8 mouse cellular contexts compared by ENCODE assay signal in the genomic region with DNA sequence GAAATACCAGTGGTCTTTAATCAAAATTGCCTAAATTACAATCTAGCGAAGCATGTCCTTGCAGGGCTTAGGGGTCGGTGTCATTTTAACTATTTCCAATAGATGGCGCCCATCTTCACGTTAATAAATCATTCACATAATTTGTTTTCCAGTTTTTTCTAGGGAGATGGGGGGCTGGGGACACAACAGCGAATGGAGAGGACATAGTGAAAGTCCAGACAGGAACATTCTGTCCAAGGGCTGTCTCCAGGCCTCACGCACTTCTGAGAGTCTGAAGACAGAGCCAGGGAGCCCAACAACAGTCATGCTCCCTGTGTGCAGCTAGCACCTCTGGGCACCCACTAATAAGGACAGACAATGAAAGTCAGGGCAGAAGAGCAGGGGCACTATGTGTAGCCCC. TPM values are rescaled to one million over a fixed set of nuclear protein-coding genes. Genes with fewer than 3 reads are reported as not detected.
DNase-seq lines count a peak whose midpoint lies in the region; ATAC-seq lines count a peak whose summit lies in the region.

No protein-coding gene starts in this region.

- 0 out of 2 replicates have a peak, but pooled peaks have one; percentile 14 for ATAC-seq in megakaryocyte progenitor cell, adult 5-6 weeks (replicated peaks; ENCODE audit: poor library complexity)
- ATAC-seq in granulocyte monocyte progenitor cell, adult 5-6 weeks (replicated peaks; ENCODE audit: poor library complexity, severe bottlenecking) = no peak

- DNase-seq in right cerebral cortex, adult 2 months (ENCODE audit: low spot score in 2 of 2) = peak; percentile 30 to 40
- no peak for DNase-seq in right cerebral cortex, postnatal 4 days
- DNase-seq in c-Kit-positive CD71-negative TER-119-negative erythroid progenitor cells, embryonic 14.5 days (ENCODE audit: low read depth) = peak; percentile 45
- peak; percentile 32 for DNase-seq in gastrocnemius, postnatal 25 days
- DNase-seq in kidney, postnatal 36 days = peak; percentile 64 to 79
- DNase-seq in adrenal gland, postnatal 25 days = no peak

RNA-seq across cellular contexts. Expression of gene Gab2, which starts 2.2 kb away (rescaled TPM):
- 1 to 10 TPM; 6.5 to 7.5 TPM for total RNA-seq in gastrocnemius, postnatal 25 days (2021)
- 12.7 and 15.7 TPM in 2 replicates for total RNA-seq in megakaryocyte progenitor cell, adult 5-6 weeks (2015)
- total RNA-seq in megakaryocyte progenitor cell, adult 5-6 weeks (2017) = 12.0 and 12.2 TPM in 2 replicates
- 14.1 and 18.9 TPM in 2 replicates for total RNA-seq in granulocyte monocyte progenitor cell, adult 5-6 weeks (2014; fragmentation: Nextera tagmentation)
- 14.3 and 16.4 TPM in 2 replicates for total RNA-seq in granulocyte monocyte progenitor cell, adult 5-6 weeks (2017)
- 18.0 and 18.7 TPM in 2 replicates for total RNA-seq in adrenal gland, postnatal 25 days (2021)

Comparison
In these comparisons a context has a peak if more than half of its experiments do, and no peak if none do; other contexts are left out.
1. DNase-seq: peak in right cerebral cortex, adult 2 months (2 of 2), c-Kit-positive CD71-negative TER-119-negative erythroid progenitor cells, embryonic 14.5 days (single experiment), gastrocnemius, postnatal 25 days (single experiment) and kidney, postnatal 36 days (2 of 2); none in right cerebral cortex, postnatal 4 days (single experiment) and adrenal gland, postnatal 25 days (single experiment).